Mouse (Mus musculus): ENCODE measurements around the gene Col27a1. TPM values are rescaled to one million over a fixed set of nuclear protein-coding genes. Genes with fewer than 3 reads are reported as not detected.

Gene Col27a1
- polyA plus RNA-seq, 1 experiment: 11.5 TPM

DNA sequence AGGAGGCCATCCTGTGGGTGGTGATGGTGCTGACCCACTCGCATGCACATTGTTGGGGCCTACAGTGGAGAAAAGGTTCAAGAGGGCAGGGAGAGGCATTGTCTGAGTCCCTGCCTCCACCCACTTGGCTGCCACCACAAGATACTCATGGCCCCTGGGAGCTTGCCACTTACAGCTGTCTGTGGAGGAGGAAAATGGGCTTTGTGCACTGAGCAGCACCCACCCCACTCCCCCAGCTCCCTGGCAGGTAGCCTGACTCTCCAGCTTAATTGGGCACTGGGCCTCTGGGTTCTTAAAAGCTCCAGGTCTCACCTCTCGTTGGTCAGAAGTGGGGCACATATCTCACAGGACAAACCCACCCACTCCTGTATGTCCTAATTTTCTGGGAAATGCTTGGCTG lies 76.3 kb downstream of the Col27a1 start:
- WGBS: 44% methylated on average over 2 of the region's 2 CpGs
- no peak for DNase-seq
- Histone ChIP-seq H3K4me3 (replicated peaks; ENCODE audit: extremely low read depth, low read depth, low read length) (no peak overlapping the region), H3K4me1 (ENCODE audit: control insufficient read depth, insufficient read depth, low read length) (no peaks in the 10 kb centered on the region)
- TF ChIP-seq CTCF (IDR thresholded peaks at IDR 0.05; ENCODE audit: insufficient read depth, low read length) (no peak), POLR2A (IDR thresholded peaks at IDR 0.05; ENCODE audit: borderline replicate concordance, extremely low read depth, low read depth, low read length) (no peak)

DNA sequence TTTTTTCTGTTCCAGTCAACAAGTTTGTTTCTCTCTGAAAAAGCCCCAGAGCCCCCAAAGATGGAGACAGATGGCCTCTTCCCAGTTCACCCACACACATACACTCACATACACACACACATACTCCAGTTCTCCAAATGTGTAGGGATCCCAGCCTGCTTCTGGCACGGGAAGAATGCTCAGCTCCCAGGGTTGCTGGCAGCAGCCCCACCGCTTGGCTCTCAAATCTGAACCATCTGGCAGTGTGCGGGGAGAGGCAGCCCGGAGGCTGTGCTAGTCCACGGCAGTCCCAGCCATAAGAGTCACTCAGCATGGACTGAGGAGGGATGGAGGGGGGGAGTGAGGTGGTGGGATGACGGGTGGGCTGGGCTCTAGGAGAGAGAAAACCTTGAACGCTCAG lies 77.3 kb downstream of the Col27a1 start:
- Histone ChIP-seq H3K4me1 (ENCODE audit: control insufficient read depth, insufficient read depth, low read length) (no peaks in the 10 kb centered on the region), H3K4me3 (replicated peaks; ENCODE audit: extremely low read depth, low read depth, low read length) (no peak overlapping the region)
- WGBS: 54% methylated on average over 7 of the region's 7 CpGs
- no peak for TF ChIP-seq POLR2A (IDR thresholded peaks at IDR 0.05; ENCODE audit: borderline replicate concordance, extremely low read depth, low read depth, low read length)
- no peak for TF ChIP-seq CTCF (IDR thresholded peaks at IDR 0.05; ENCODE audit: insufficient read depth, low read length)
- DNase-seq: peak; percentile 30

DNA sequence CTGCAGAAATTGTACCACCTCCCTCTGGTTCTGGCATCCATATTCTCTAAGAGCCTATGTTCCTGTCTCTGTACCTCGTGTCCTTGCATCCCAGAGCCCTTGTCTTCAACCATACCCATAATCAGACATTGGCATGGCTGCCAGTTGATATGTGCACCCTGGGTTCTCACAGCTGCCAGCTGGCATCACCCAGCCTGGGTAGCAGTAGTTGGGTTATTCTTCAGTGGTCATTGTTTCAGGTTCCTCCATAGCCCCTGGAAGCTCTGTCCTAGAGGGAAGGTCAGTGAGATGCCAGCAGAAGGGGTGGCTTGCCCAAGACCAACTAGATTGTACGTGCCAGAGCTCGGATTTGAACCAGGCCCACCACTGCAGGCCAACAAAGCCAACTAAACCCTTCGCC lies 77.9 kb downstream of the Col27a1 start:
- TF ChIP-seq CTCF (IDR thresholded peaks at IDR 0.05; ENCODE audit: insufficient read depth, low read length) (no peak), POLR2A (IDR thresholded peaks at IDR 0.05; ENCODE audit: borderline replicate concordance, extremely low read depth, low read depth, low read length) (no peak)
- DNase-seq: no peak
- Histone ChIP-seq H3K4me1 (ENCODE audit: control insufficient read depth, insufficient read depth, low read length) (no peaks in the 10 kb centered on the region), H3K4me3 (replicated peaks; ENCODE audit: extremely low read depth, low read depth, low read length) (no peak overlapping the region)
- WGBS: 83% methylated on average over 4 of the region's 4 CpGs

GRCm38 (mm10) chr4:63295641-63296040 lies 81.8 kb downstream of the Col27a1 start:
- TF ChIP-seq POLR2A (IDR thresholded peaks at IDR 0.05; ENCODE audit: borderline replicate concordance, extremely low read depth, low read depth, low read length) (no peak), CTCF (IDR thresholded peaks at IDR 0.05; ENCODE audit: insufficient read depth, low read length) (no peak)

GRCm38 (mm10) chr4:63296263-63296662 lies 82.5 kb downstream of the Col27a1 start:
- DNase-seq: no peak
- Histone ChIP-seq H3K4me3 (replicated peaks; ENCODE audit: extremely low read depth, low read depth, low read length) (no peak overlapping the region), H3K4me1 (ENCODE audit: control insufficient read depth, insufficient read depth, low read length) (no peaks in the 10 kb centered on the region)
- 60% methylated on average over 3 of the region's 3 CpGs for WGBS
- TF ChIP-seq CTCF (IDR thresholded peaks at IDR 0.05; ENCODE audit: insufficient read depth, low read length) (no peak), POLR2A (IDR thresholded peaks at IDR 0.05; ENCODE audit: borderline replicate concordance, extremely low read depth, low read depth, low read length) (no peak)

More at GRCm38 (mm10) chr4:63295641-63296040, 81.8 kb downstream of the Col27a1 start:
- DNase-seq: no peak
- Histone ChIP-seq H3K4me1 (ENCODE audit: control insufficient read depth, insufficient read depth, low read length) (no peaks in the 10 kb centered on the region), H3K4me3 (replicated peaks; ENCODE audit: extremely low read depth, low read depth, low read length) (no peak overlapping the region)
- WGBS: 77% methylated on average over 1 of the region's 1 CpGs

- no peak overlapping the region for H3K4me3 ChIP-seq (replicated peaks; ENCODE audit: extremely low read depth, low read depth, low read length)
- no peak for DNase-seq
- WGBS: 74% methylated on average over 8 of the region's 8 CpGs
- no peaks in the 10 kb centered on the region for H3K4me1 ChIP-seq (ENCODE audit: control insufficient read depth, insufficient read depth, low read length)
- no peak for TF ChIP-seq CTCF (IDR thresholded peaks at IDR 0.05; ENCODE audit: insufficient read depth, low read length)
- no peak for TF ChIP-seq POLR2A (IDR thresholded peaks at IDR 0.05; ENCODE audit: borderline replicate concordance, extremely low read depth, low read depth, low read length)
Observed at GRCm38 (mm10) chr4:63296876-63297275, 83.1 kb downstream of the Col27a1 start.

GRCm38 (mm10) chr4:63298191-63298590 lies 84.4 kb downstream of the Col27a1 start:
- no peak for DNase-seq
- no peak overlapping the region for H3K4me3 ChIP-seq (replicated peaks; ENCODE audit: extremely low read depth, low read depth, low read length)
- TF ChIP-seq POLR2A (IDR thresholded peaks at IDR 0.05; ENCODE audit: borderline replicate concordance, extremely low read depth, low read depth, low read length): no peak
- no peak for TF ChIP-seq CTCF (IDR thresholded peaks at IDR 0.05; ENCODE audit: insufficient read depth, low read length)
- WGBS: 88% methylated on average over 8 of the region's 8 CpGs
- H3K4me1 ChIP-seq (ENCODE audit: control insufficient read depth, insufficient read depth, low read length): no peaks in the 10 kb centered on the region

DNA sequence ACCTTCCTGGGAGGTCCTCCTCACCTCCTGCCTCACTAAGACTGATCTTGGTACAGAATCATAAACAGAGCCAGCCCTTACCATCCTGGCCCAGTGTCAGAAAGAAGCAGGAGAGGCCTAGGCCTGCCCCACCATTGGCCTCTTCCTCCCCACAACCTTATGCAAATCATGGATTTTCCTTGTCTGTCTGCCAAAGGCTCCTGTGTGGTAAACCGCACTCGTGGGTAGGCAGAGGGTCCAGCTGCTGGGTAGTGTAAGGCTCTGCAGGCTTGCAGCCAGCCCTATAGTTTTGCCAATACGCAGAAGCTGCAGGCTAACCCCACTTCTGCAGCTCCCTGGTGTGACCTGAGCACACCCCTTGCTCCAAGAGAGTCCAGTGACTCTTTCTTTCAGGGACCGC lies 88.8 kb downstream of the Col27a1 start:
- Histone ChIP-seq H3K4me3 (replicated peaks; ENCODE audit: extremely low read depth, low read depth, low read length) (no peak overlapping the region), H3K4me1 (ENCODE audit: control insufficient read depth, insufficient read depth, low read length) (no peaks in the 10 kb centered on the region)
- DNase-seq: no peak
- no peak for TF ChIP-seq CTCF (IDR thresholded peaks at IDR 0.05; ENCODE audit: insufficient read depth, low read length)
- TF ChIP-seq POLR2A (IDR thresholded peaks at IDR 0.05; ENCODE audit: borderline replicate concordance, extremely low read depth, low read depth, low read length): no peak
- 52% methylated on average over 4 of the region's 4 CpGs for WGBS

DNA sequence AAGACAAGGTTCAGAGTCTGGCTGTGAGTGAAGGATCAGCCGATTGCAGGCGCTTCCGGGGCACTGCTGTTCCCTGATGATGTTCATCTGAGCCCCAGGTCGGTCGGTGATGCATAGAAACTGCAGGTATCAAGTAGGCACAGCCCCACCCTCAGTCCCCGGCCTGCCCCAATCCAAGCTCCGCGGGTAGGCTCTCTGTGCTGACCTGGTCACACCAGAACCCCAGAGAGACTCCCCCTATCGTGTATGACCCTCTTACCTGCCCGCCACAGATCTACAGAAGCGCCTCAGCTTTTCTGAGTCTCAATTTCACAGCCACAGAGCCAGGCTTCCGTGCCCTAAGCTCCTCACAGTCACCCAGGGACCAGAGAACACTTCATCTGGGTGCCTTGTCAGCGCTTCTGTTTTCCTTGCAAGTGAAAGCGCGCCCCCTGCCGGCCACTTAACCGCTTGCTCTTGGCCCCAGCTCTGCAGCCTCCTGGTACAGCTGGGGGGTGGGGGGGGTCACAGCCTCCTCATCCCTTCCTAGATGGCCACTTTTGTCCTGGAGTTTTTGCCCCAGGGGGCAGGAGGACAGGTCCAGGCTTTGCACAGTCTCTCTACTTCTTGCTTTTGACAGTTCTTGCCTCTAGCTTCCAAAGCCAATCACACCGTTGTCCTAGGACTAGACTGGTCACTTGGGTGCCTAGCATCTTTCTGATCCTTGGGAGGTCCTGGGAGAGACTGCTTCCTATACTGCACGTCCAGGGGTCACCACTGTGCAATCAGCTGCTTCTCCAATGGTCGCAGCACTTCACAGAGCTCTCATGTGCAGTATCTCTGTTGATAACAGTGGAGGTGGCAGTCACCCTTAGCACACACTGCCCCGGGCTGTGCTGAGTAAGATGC lies 93.6 kb downstream of the Col27a1 start:
- Histone ChIP-seq H3K4me1 (ENCODE audit: control insufficient read depth, insufficient read depth, low read length) (no peaks in the 10 kb centered on the region), H3K4me3 (replicated peaks; ENCODE audit: extremely low read depth, low read depth, low read length) (no peak overlapping the region)
- 38% methylated on average over 21 of the region's 21 CpGs for WGBS
- TF ChIP-seq CTCF (IDR thresholded peaks at IDR 0.05; ENCODE audit: insufficient read depth, low read length) (peak; percentile 39), POLR2A (IDR thresholded peaks at IDR 0.05; ENCODE audit: borderline replicate concordance, extremely low read depth, low read depth, low read length) (no peak)
- DNase-seq: peak; percentile 81

- TF ChIP-seq CTCF (IDR thresholded peaks at IDR 0.05; ENCODE audit: insufficient read depth, low read length) (no peak), POLR2A (IDR thresholded peaks at IDR 0.05; ENCODE audit: borderline replicate concordance, extremely low read depth, low read depth, low read length) (no peak)
- Histone ChIP-seq H3K4me3 (replicated peaks; ENCODE audit: extremely low read depth, low read depth, low read length) (no peak overlapping the region), H3K4me1 (ENCODE audit: control insufficient read depth, insufficient read depth, low read length) (no peaks in the 10 kb centered on the region)
- 78% methylated on average over 3 of the region's 3 CpGs for WGBS
- DNase-seq: no peak
Observed at GRCm38 (mm10) chr4:63308316-63308715, 94.5 kb downstream of the Col27a1 start.
